In genomic region chr7:141394771-141395170, GRCm38 (mm10) we compare ENCODE assay signal across 8 mouse cellular contexts. TPM values are rescaled to one million over a fixed set of nuclear protein-coding genes. Genes with fewer than 3 reads are reported as not detected.
DNase-seq lines count a peak whose midpoint lies in the region; ATAC-seq and TF ChIP-seq lines count a peak whose summit lies in the region.

No protein-coding gene starts in this region.

- no peak overlapping the region for H3K27ac ChIP-seq in intestine, postnatal 0 days (ENCODE audit: low read depth, low read length)
- no peak overlapping the region for H3K27ac ChIP-seq in intestine, embryonic 15.5 days
- no peak overlapping the region for H3K27ac ChIP-seq in ES-E14 (ENCODE audit: insufficient read depth, low read depth, low read length, poor library complexity, severe bottlenecking)
- no peak overlapping the region for H3K27ac ChIP-seq in limb, embryonic 11.5 days (replicated peaks; ENCODE audit: low read depth, low read length)

- ATAC-seq in intestine, postnatal 0 days = no peak
- no peak for ATAC-seq in intestine, embryonic 15.5 days
- ATAC-seq in limb, embryonic 11.5 days (ENCODE audit: insufficient number of reproducible peaks, low FRiP score, low TSS enrichment, low read depth) = no peak

- no peaks in the 10 kb centered on the region for H3K27me3 ChIP-seq in intestine, postnatal 0 days (replicated peaks; ENCODE audit: control insufficient read depth, insufficient read depth, low read length)
- no peaks in the 10 kb centered on the region for H3K27me3 ChIP-seq in intestine, embryonic 15.5 days (replicated peaks)
- no peaks in the 10 kb centered on the region for H3K27me3 ChIP-seq in limb, embryonic 11.5 days (ENCODE audit: control insufficient read depth, insufficient read depth, low read length)

- peaks cover 29% of the 10 kb centered on the region for H3K36me3 ChIP-seq in intestine, postnatal 0 days (ENCODE audit: control insufficient read depth, insufficient read depth)
- H3K36me3 ChIP-seq in intestine, embryonic 15.5 days = peaks cover 3% of the 10 kb centered on the region
- peaks cover 27% of the 10 kb centered on the region for H3K36me3 ChIP-seq in ES-E14 (ENCODE audit: control insufficient read depth, insufficient read depth, low read length, poor library complexity, severe bottlenecking)
- peaks cover 3% of the 10 kb centered on the region for H3K36me3 ChIP-seq in limb, embryonic 11.5 days (ENCODE audit: control insufficient read depth, insufficient read depth, low read length)

- H3K4me1 ChIP-seq in intestine, postnatal 0 days (replicated peaks; ENCODE audit: control insufficient read depth, insufficient read depth, low read length) = peaks cover 3% of the 10 kb centered on the region
- peaks cover 14% of the 10 kb centered on the region for H3K4me1 ChIP-seq in intestine, embryonic 15.5 days (replicated peaks)
- H3K4me1 ChIP-seq in ES-E14 (ENCODE audit: control insufficient read depth in 2 of 2, insufficient read depth in 2 of 2, low read length in 2 of 2, poor library complexity in 1 of 2) = peaks cover 0 to 2% of the 10 kb centered on the region in 2 experiments; a peak in 1 of 4 replicates
- H3K4me1 ChIP-seq in limb, embryonic 11.5 days (ENCODE audit: control insufficient read depth, insufficient read depth, low read length) = peaks cover 9% of the 10 kb centered on the region; the same call in 1 of the 2 replicates

- H3K9ac ChIP-seq in intestine, postnatal 0 days (ENCODE audit: low read depth, low read length) = no peak overlapping the region
- H3K9ac ChIP-seq in intestine, embryonic 15.5 days = no peak overlapping the region
- no peak overlapping the region for H3K9ac ChIP-seq in ES-E14 (ENCODE audit: insufficient read depth, low read depth, low read length, poor library complexity, severe bottlenecking)
- no peak overlapping the region for H3K9ac ChIP-seq in limb, embryonic 11.5 days (ENCODE audit: low read length)

- no peaks in the 10 kb centered on the region for H3K9me3 ChIP-seq in intestine, postnatal 0 days (ENCODE audit: control insufficient read depth)
- no peaks in the 10 kb centered on the region for H3K9me3 ChIP-seq in intestine, embryonic 15.5 days
- no peaks in the 10 kb centered on the region for H3K9me3 ChIP-seq in ES-E14 (ENCODE audit: control insufficient read depth, insufficient read depth, low read depth, low read length)
- H3K9me3 ChIP-seq in limb, embryonic 11.5 days (ENCODE audit: control insufficient read depth, low read length) = no peaks in the 10 kb centered on the region

- H3K4me2 ChIP-seq in intestine, postnatal 0 days (replicated peaks; ENCODE audit: low read depth) = no peak overlapping the region
- H3K4me2 ChIP-seq in intestine, embryonic 15.5 days (replicated peaks) = no peak overlapping the region
- no peak overlapping the region for H3K4me2 ChIP-seq in limb, embryonic 11.5 days (ENCODE audit: low read depth, severe bottlenecking)

- H3K4me3 ChIP-seq in intestine, postnatal 0 days (ENCODE audit: low read depth, low read length) = no peak overlapping the region
- H3K4me3 ChIP-seq in intestine, embryonic 15.5 days (replicated peaks) = no peak overlapping the region
- no peak overlapping the region for H3K4me3 ChIP-seq in ES-E14 (ENCODE audit: insufficient read depth in 1 of 2, low read depth in 1 of 2, low read length in 2 of 2, poor library complexity in 1 of 2, severe bottlenecking in 1 of 2)
- H3K4me3 ChIP-seq in limb, embryonic 11.5 days (ENCODE audit: low read depth, low read length) = no peak overlapping the region

- no peak for TF ChIP-seq POLR2A in brain, embryonic 14.5 days (IDR thresholded peaks at IDR 0.05; ENCODE audit: borderline replicate concordance, extremely low read depth, insufficient read depth, insufficient read length, poor library complexity, severe bottlenecking)

- WGBS in intestine, postnatal 0 days = 26% methylated on average over 6 of the region's 6 CpGs
- 29% methylated on average over 6 of the region's 6 CpGs for WGBS in intestine, embryonic 15.5 days
- 20% methylated on average over 6 of the region's 6 CpGs for WGBS in limb, embryonic 11.5 days

- DNase-seq in ES-E14 (ENCODE audit: low read depth, low spot score) = peak; percentile 88
- DNase-seq in brain, embryonic 14.5 days (ENCODE audit: low read depth) = peak; percentile 70
- peak; percentile 13 to 28 for DNase-seq in gastrocnemius, adult 8-10 months (ENCODE audit: low spot score in 2 of 2)
- peak; percentile 87 for DNase-seq in limb, embryonic 11.5 days (ENCODE audit: low spot score)
- DNase-seq in natural killer cell, adult 2 months (ENCODE audit: low spot score in 2 of 2) = peak; percentile 64 to 80
- DNase-seq in thymus, postnatal 25 days = peak; percentile 75

- TF ChIP-seq CTCF in intestine, postnatal 0 days (IDR thresholded peaks at IDR 0.05; ENCODE audit: low read depth) = peak; percentile 88
- peak; percentile 84 for TF ChIP-seq CTCF in brain, embryonic 14.5 days (IDR thresholded peaks at IDR 0.05; ENCODE audit: borderline replicate concordance, extremely low read depth, insufficient read depth, insufficient read length)

- in situ Hi-C loops in ES-E14 (cut with MboI; ENCODE audit: low sequenced_read_pairs in 2 of 2, unreplicated experiment in 2 of 2) = no loop called here

TF ChIP-seq in ES-E14, 5 proteins besides CTCF, POLR2A, EP300 and RAD21:
- TF ChIP-seq CHD2 (IDR thresholded peaks at IDR 0.05; ENCODE audit: low read depth, low read length) = no peak
- 0 out of 2 replicates have a peak, but pooled peaks have one; percentile 9 for TF ChIP-seq ZNF384 (IDR thresholded peaks at IDR 0.05; ENCODE audit: low read depth, low read length)
- no peak for TF ChIP-seq ZC3H11A (IDR thresholded peaks at IDR 0.05; ENCODE audit: borderline replicate concordance, low read depth, low read length)

RNA-seq across cellular contexts. Expression of gene Taldo1, which starts 2.8 kb away (rescaled TPM):
- polyA plus RNA-seq in intestine, postnatal 0 days (2015; fragmentation: Nextera tagmentation; extraction: Ambion mirVana) = 706 and 711 TPM in 2 replicates
- polyA plus RNA-seq in intestine, embryonic 15.5 days (2015; fragmentation: Nextera tagmentation; extraction: Ambion mirVana) = 458 and 460 TPM in 2 replicates
- 327 and 432 TPM in 2 replicates for total RNA-seq in ES-E14 (2012; rRNA removed)
- polyA plus RNA-seq in brain, embryonic 14.5 days (2012; rRNA removed) = 224 and 284 TPM in 2 replicates
- 10 to 100 TPM; 81.4 to 87.7 (median 84.4) TPM for total RNA-seq in gastrocnemius, adult 8-10 months (2022)
- polyA plus RNA-seq in limb, embryonic 11.5 days (2014; fragmentation: Nextera tagmentation; extraction: Ambion mirVana) = 306 and 317 TPM in 2 replicates

RNA-seq across cellular contexts. Expression of gene Gatd1, which starts 19.2 kb away (rescaled TPM):
- 34.3 and 37.1 TPM in 2 replicates for polyA plus RNA-seq in intestine, postnatal 0 days (2015; fragmentation: Nextera tagmentation; extraction: Ambion mirVana)
- 47.4 and 49.2 TPM in 2 replicates for polyA plus RNA-seq in intestine, embryonic 15.5 days (2015; fragmentation: Nextera tagmentation; extraction: Ambion mirVana)
- total RNA-seq in ES-E14 (2012; rRNA removed) = 25.9 and 41.2 TPM in 2 replicates
- 70.9 and 84.3 TPM in 2 replicates for polyA plus RNA-seq in brain, embryonic 14.5 days (2012; rRNA removed)
- 1 to 10 TPM; 6.5 to 9.8 (median 7.8) TPM for total RNA-seq in gastrocnemius, adult 8-10 months (2022)
- polyA plus RNA-seq in limb, embryonic 11.5 days (2014; fragmentation: Nextera tagmentation; extraction: Ambion mirVana) = 52.2 TPM in 2 replicates

RNA-seq across cellular contexts. Expression of gene Cend1, which starts 34.5 kb away (rescaled TPM):
- 2.7 and 3.3 TPM in 2 replicates for polyA plus RNA-seq in intestine, postnatal 0 days (2015; fragmentation: Nextera tagmentation; extraction: Ambion mirVana)
- polyA plus RNA-seq in intestine, embryonic 15.5 days (2015; fragmentation: Nextera tagmentation; extraction: Ambion mirVana) = 3.8 and 3.9 TPM in 2 replicates
- 1.5 and 2.7 TPM in 2 replicates for total RNA-seq in ES-E14 (2012; rRNA removed)
- polyA plus RNA-seq in brain, embryonic 14.5 days (2012; rRNA removed) = 24.3 and 54.4 TPM in 2 replicates
- under 1 TPM in 2 of 4 experiments, not detected in 2; 0.16 to 0.48 TPM for total RNA-seq in gastrocnemius, adult 8-10 months (2022)
- polyA plus RNA-seq in limb, embryonic 11.5 days (2014; fragmentation: Nextera tagmentation; extraction: Ambion mirVana) = 2.7 and 3.2 TPM in 2 replicates

RNA-seq across cellular contexts. Expression of gene Slc25a22, which starts 42.9 kb away (rescaled TPM):
- 65.8 and 67.7 TPM in 2 replicates for polyA plus RNA-seq in intestine, postnatal 0 days (2015; fragmentation: Nextera tagmentation; extraction: Ambion mirVana)
- polyA plus RNA-seq in intestine, embryonic 15.5 days (2015; fragmentation: Nextera tagmentation; extraction: Ambion mirVana) = 28.5 and 33.1 TPM in 2 replicates
- 16.2 and 19.8 TPM in 2 replicates for total RNA-seq in ES-E14 (2012; rRNA removed)
- 145 and 205 TPM in 2 replicates for polyA plus RNA-seq in brain, embryonic 14.5 days (2012; rRNA removed)
- total RNA-seq in gastrocnemius, adult 8-10 months (2022) = 10 to 100 TPM; 14.5 to 19.5 (median 14.7) TPM
- 34.8 and 37.1 TPM in 2 replicates for polyA plus RNA-seq in limb, embryonic 11.5 days (2014; fragmentation: Nextera tagmentation; extraction: Ambion mirVana)

RNA-seq across cellular contexts. Expression of gene Pidd1, which starts 49.1 kb away (rescaled TPM):
- 1.4 and 1.6 TPM in 2 replicates for polyA plus RNA-seq in intestine, postnatal 0 days (2015; fragmentation: Nextera tagmentation; extraction: Ambion mirVana)
- 7.6 and 9.6 TPM in 2 replicates for polyA plus RNA-seq in intestine, embryonic 15.5 days (2015; fragmentation: Nextera tagmentation; extraction: Ambion mirVana)
- 23.4 and 36.0 TPM in 2 replicates for total RNA-seq in ES-E14 (2012; rRNA removed)
- 16.0 and 23.9 TPM in 2 replicates for polyA plus RNA-seq in brain, embryonic 14.5 days (2012; rRNA removed)
- total RNA-seq in gastrocnemius, adult 8-10 months (2022) = under 1 TPM; 0.07 to 0.51 (median 0.19) TPM
- 15.7 and 18.3 TPM in 2 replicates for polyA plus RNA-seq in limb, embryonic 11.5 days (2014; fragmentation: Nextera tagmentation; extraction: Ambion mirVana)

Comparison
In these comparisons a context has a peak if more than half of its experiments do, and no peak if none do; other contexts are left out.
1. DNase-seq: peak in every context shown above with its lines; median percentile 88 in ES-E14; 87 in limb, embryonic 11.5 days; 75 in thymus, postnatal 25 days; 72 in natural killer cell, adult 2 months; 70 in brain, embryonic 14.5 days; 20 in gastrocnemius, adult 8-10 months.